Mouse (Mus musculus) neural tube, embryonic 13.5 days (tissue): Measurements from ENCODE around the gene Ptprd. TPM values are rescaled to one million over a fixed set of nuclear protein-coding genes. Genes with fewer than 3 reads are reported as not detected.

ENCODE experiments used
- ATAC-seq: fragments of 200-750 bp; cut with Nextera tagmentation; 2 replicates; pipeline ENCODE4 v1.8.0; 2017; ENCODE audit warnings: low read depth, mild to moderate bottlenecking, moderate TSS enrichment, moderate library complexity
- H3K27ac ChIP-seq: fragments of 300-500 bp; sonication (generic); replicated peaks from 2 replicates; pipeline ENCODE4 v1.5.1; 2015; ENCODE audit warnings: moderate library complexity, mild to moderate bottlenecking, inconsistent platforms
- H3K27me3 ChIP-seq: fragments of 300-500 bp; sonication (generic); 2 replicates; pipeline ENCODE4 v1.6.1; 2015; ENCODE audit warnings: mild to moderate bottlenecking, inconsistent platforms
- H3K36me3 ChIP-seq: fragments of 300-500 bp; sonication (generic); 2 replicates; pipeline ENCODE4 v1.6.1; 2015; ENCODE audit warnings: mild to moderate bottlenecking, inconsistent platforms
- H3K4me1 ChIP-seq: fragments of 300-500 bp; sonication (generic); replicated peaks from 2 replicates; pipeline ENCODE4 v1.6.1; 2015; ENCODE audit warnings: inconsistent platforms
- H3K4me2 ChIP-seq: fragments of 300-500 bp; sonication (generic); 2 replicates; pipeline ENCODE4 v1.6.1; 2015; ENCODE audit warnings: inconsistent platforms, mild to moderate bottlenecking, moderate library complexity
- H3K4me3 ChIP-seq: fragments of 300-500 bp; sonication (generic); 2 replicates; pipeline ENCODE4 v1.5.1; 2015; ENCODE audit warnings: mild to moderate bottlenecking, inconsistent platforms
- H3K9ac ChIP-seq: fragments of 300-500 bp; sonication (generic); 2 replicates; pipeline ENCODE4 v1.6.1; 2015; ENCODE audit warnings: moderate library complexity, mild to moderate bottlenecking, inconsistent platforms
- H3K9me3 ChIP-seq: fragments of 300-500 bp; sonication (generic); 2 replicates; pipeline ENCODE4 v1.6.1; 2016; ENCODE audit warnings: inconsistent platforms
- WGBS: fragments of 180-500 bp; shearing (Covaris S2); methylation state at CpG from one replicate; pipeline ENCODE4 v1.1.7; 2015; 5-methylcytosine and 5-hydroxymethylcytosine counted together
- polyA plus RNA-seq: library from polyadenylated mRNA; unstranded; fragments of >200 nt; fragmentation: Nextera tagmentation; extraction: Ambion mirVana; gene quantifications from 2 replicates; pipeline ENCODE4 v1.2.1, GENCODE M21; 2015

Gene Ptprd
- polyA plus RNA-seq, 1 experiment from 2014 or later = 86.5 TPM

- Histone ChIP-seq H3K4me2 (no peak overlapping the region), H3K4me3 (no peak overlapping the region), H3K27me3 (no peaks in the 10 kb centered on the region), H3K4me1 (no peaks in the 10 kb centered on the region), H3K27ac (no peak overlapping the region), H3K36me3 (no peaks in the 10 kb centered on the region), H3K9ac (no peak overlapping the region), H3K9me3 (no peaks in the 10 kb centered on the region)
- ATAC-seq = no peak
- WGBS = 87% methylated on average over 3 of the region's 3 CpGs
Measured at GRCm38 (mm10) chr4:77649615-77650325, 562.0 kb downstream of the Ptprd start.

- no peaks in the 10 kb centered on the region for H3K9me3 ChIP-seq
- no peaks in the 10 kb centered on the region for H3K36me3 ChIP-seq
- no peak overlapping the region for H3K4me2 ChIP-seq
- H3K4me3 ChIP-seq = no peak overlapping the region
- WGBS = 85% methylated on average over 2 of the region's 2 CpGs
- H3K27me3 ChIP-seq = no peaks in the 10 kb centered on the region
- ATAC-seq = no peak
- no peak overlapping the region for H3K27ac ChIP-seq
- no peak overlapping the region for H3K9ac ChIP-seq
- no peaks in the 10 kb centered on the region for H3K4me1 ChIP-seq
Measured at GRCm38 (mm10) chr4:77648911-77649310, 562.9 kb downstream of the Ptprd start.

DNA sequence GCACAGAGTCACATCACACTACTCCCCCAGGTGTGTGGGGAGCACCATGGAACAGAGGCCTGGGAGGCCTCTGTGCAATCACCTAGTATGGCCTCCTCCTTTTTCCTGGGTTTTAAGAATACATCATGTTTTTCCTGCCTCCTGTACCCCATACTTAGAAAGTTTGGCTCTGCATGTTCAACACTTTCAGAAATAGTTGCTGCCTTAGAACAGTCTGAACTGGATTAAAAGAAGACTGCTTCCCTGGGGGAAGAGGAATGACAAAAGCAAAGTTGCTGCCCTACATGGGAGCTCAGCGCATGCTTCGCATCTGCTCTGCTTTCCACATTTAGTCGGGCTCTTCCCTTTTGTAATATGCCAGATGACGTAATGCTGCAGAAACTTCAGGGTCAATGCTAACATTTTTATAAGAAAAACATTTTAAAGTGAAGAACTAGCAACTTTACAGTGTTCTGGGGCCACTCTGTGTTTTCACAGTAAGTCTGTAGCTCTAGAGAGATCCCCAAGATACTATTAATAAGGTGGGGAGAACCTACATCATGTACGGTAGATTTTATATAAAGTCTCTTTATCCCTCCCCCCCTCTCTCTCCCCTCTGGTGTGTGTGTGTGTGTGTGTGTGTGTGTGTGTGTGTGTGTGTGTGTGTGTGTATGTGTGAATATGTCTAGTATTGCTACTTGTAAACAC, 564.2 kb downstream of the Ptprd start:
- Histone ChIP-seq H3K4me2 (no peak overlapping the region), H3K36me3 (no peaks in the 10 kb centered on the region), H3K27ac (no peak overlapping the region), H3K9ac (no peak overlapping the region), H3K27me3 (no peaks in the 10 kb centered on the region), H3K9me3 (no peaks in the 10 kb centered on the region), H3K4me1 (no peaks in the 10 kb centered on the region), H3K4me3 (no peak overlapping the region)
- ATAC-seq = no peak
- 82% methylated on average over 5 of the region's 5 CpGs for WGBS

- no peaks in the 10 kb centered on the region for H3K36me3 ChIP-seq
- peaks cover 4% of the 10 kb centered on the region; the same call in 1 of the 2 replicates for H3K4me1 ChIP-seq
- H3K27me3 ChIP-seq = no peaks in the 10 kb centered on the region
- ATAC-seq = no peak
- no peak overlapping the region for H3K9ac ChIP-seq
- H3K4me2 ChIP-seq = no peak overlapping the region
- no peak overlapping the region for H3K27ac ChIP-seq
- no peak overlapping the region for H3K4me3 ChIP-seq
- H3K9me3 ChIP-seq = no peaks in the 10 kb centered on the region
Measured at GRCm38 (mm10) chr4:77644435-77644834, 567.3 kb downstream of the Ptprd start.

DNA sequence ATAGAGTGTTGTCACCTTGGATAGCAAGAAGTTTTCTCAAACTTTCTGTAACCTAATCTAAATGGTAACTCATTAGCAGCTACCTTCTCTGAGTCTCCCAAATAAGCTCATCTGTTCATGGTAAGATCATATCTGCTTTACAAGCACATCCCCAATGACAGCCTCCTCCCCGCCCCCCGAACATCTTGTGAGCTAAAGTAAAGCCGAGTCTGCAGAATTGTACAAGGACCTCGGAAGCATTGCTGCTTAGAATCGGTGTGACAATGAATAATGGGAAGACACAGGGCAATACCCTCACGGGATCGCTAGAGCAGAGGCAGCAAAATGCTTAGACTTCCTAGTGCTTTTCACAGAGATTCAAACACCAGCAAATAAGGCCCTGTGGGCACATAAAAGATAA, 571.7 kb downstream of the Ptprd start:
- H3K9ac ChIP-seq = no peak overlapping the region
- H3K27ac ChIP-seq = no peak overlapping the region
- no peak overlapping the region for H3K4me3 ChIP-seq
- H3K9me3 ChIP-seq = no peaks in the 10 kb centered on the region
- H3K27me3 ChIP-seq = no peaks in the 10 kb centered on the region
- H3K4me2 ChIP-seq = no peak overlapping the region
- WGBS = 51% methylated on average over 7 of the region's 7 CpGs
- ATAC-seq = peak; percentile 59; the same call in 1 of the 2 replicates
- H3K36me3 ChIP-seq = no peaks in the 10 kb centered on the region
- H3K4me1 ChIP-seq = peaks cover 4% of the 10 kb centered on the region; the same call in 1 of the 2 replicates

GRCm38 (mm10) chr4:77613129-77613528, 598.6 kb downstream of the Ptprd start:
- WGBS = 50% methylated on average over 1 of the region's 1 CpGs
- peak; percentile 72 for ATAC-seq
- Histone ChIP-seq H3K9me3 (no peaks in the 10 kb centered on the region), H3K36me3 (no peaks in the 10 kb centered on the region), H3K27me3 (no peaks in the 10 kb centered on the region), H3K4me1 (0 out of 2 replicates have a peak, but pooled peaks cover 3% of the 10 kb centered on the region), H3K9ac (no peak overlapping the region), H3K27ac (no peak overlapping the region), H3K4me3 (no peak overlapping the region), H3K4me2 (no peak overlapping the region)

- H3K4me1 ChIP-seq = no peaks in the 10 kb centered on the region
- no peaks in the 10 kb centered on the region for H3K36me3 ChIP-seq
- H3K9ac ChIP-seq = no peak overlapping the region
- 76% methylated on average over 1 of the region's 1 CpGs for WGBS
- H3K27ac ChIP-seq = no peak overlapping the region
- H3K27me3 ChIP-seq = no peaks in the 10 kb centered on the region
- H3K9me3 ChIP-seq = peaks cover 3% of the 10 kb centered on the region; the same call in 1 of the 2 replicates
- no peak overlapping the region for H3K4me2 ChIP-seq
- no peak for ATAC-seq
- no peak overlapping the region for H3K4me3 ChIP-seq
Measured at GRCm38 (mm10) chr4:77586624-77587023, 625.1 kb downstream of the Ptprd start.

DNA sequence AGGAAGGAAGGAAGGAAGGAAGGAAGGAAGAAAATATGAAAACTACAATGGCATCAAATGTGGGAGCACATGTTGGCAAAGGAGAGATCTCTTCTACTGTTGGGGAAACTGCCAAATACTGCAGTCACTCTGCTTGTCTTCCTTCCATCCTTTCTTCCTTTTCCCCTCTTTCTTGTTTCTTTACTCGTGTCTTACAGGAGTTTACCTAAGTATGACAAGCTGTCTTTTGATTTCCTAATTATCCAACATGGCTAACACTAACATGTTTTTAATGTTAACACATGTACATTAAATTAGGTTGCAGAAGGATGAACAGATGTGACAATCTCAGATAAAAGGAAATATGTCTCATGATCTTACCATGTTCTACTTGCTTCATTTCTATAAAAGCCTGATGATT, 625.5 kb downstream of the Ptprd start:
- 65% methylated on average over 1 of the region's 1 CpGs for WGBS

DNA sequence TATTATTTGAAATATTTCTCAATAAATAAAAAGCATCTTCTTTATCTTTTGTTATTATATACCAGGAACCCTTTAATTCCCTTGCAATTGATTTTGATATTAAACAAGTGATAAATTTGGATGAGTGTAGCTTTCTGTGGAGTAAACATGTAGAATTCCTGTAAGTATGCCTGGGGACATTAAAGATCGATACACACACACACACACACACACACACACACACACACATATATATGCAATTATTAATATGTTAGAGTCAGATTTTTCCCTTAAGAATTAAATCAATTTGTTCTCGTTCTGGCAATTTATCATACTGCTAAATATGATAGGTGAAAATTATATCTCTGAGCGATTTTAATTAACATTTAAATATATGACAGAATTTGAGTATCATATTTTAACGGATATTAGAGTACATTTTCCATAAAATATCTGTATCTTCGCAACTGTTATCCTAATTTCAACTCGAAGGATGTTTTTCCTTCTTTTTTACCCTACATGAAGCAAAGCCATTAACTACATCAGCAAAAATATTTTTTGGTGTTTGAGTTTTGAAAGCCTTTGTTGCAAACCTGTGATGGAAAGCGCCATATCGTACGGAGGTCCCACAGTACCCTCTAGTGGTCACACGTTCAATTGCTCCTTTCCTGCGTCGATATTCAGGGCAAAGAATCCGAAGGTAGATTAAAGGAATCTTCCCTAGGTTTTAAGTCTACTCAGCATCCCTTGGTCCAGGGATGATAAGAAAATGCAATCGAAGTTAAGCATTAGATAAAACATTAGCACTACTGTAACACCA, 653.2 kb downstream of the Ptprd start:
- Histone ChIP-seq H3K4me2 (no peak overlapping the region), H3K4me1 (no peaks in the 10 kb centered on the region), H3K9me3 (no peaks in the 10 kb centered on the region), H3K4me3 (no peak overlapping the region), H3K36me3 (no peaks in the 10 kb centered on the region), H3K27me3 (no peaks in the 10 kb centered on the region), H3K9ac (no peak overlapping the region), H3K27ac (no peak overlapping the region)
- 18% methylated on average over 14 of the region's 14 CpGs for WGBS
- peak; percentile 71 for ATAC-seq

More for the DNA sequence above, 625.5 kb downstream of the Ptprd start:
- no peak for ATAC-seq
- no peak overlapping the region for H3K4me2 ChIP-seq
- peaks cover 3% of the 10 kb centered on the region; the same call in 1 of the 2 replicates for H3K9me3 ChIP-seq
- no peak overlapping the region for H3K4me3 ChIP-seq
- H3K27ac ChIP-seq = no peak overlapping the region
- H3K9ac ChIP-seq = no peak overlapping the region
- no peaks in the 10 kb centered on the region for H3K36me3 ChIP-seq
- H3K27me3 ChIP-seq = no peaks in the 10 kb centered on the region
- no peaks in the 10 kb centered on the region for H3K4me1 ChIP-seq

DNA sequence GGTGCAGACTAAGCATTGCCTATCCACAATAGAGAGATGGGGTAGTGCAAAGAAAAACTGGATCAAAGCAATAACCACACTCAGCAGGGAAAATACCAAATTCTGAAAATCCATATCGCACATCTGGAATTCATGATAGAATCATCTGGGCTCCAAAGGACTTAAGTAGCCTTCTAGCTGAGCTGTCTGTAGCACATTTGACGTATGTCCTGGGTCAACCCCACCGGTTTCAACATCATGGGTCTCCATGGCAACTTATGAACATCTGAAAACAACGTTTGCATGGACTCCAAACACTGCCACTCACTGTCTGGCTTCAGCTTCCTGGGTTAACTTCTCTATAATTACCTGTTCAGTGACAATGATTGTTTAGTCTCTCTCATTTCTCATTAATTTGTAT, 655.9 kb downstream of the Ptprd start:
- Histone ChIP-seq H3K4me2 (no peak overlapping the region), H3K27me3 (no peaks in the 10 kb centered on the region), H3K36me3 (no peaks in the 10 kb centered on the region), H3K4me3 (no peak overlapping the region), H3K4me1 (no peaks in the 10 kb centered on the region), H3K9ac (no peak overlapping the region), H3K9me3 (no peaks in the 10 kb centered on the region), H3K27ac (no peak overlapping the region)
- ATAC-seq = no peak
- WGBS = 63% methylated on average over 4 of the region's 4 CpGs

GRCm38 (mm10) chr4:77537843-77538242, 673.9 kb downstream of the Ptprd start:
- ATAC-seq = peak; percentile 68; the same call in 1 of the 2 replicates
- peak overlapping the region; percentile 21 for H3K4me2 ChIP-seq
- no peak overlapping the region for H3K9ac ChIP-seq
- no peaks in the 10 kb centered on the region for H3K9me3 ChIP-seq
- no peaks in the 10 kb centered on the region for H3K36me3 ChIP-seq
- H3K27ac ChIP-seq = peak overlapping the region; percentile 78
- no peak overlapping the region for H3K4me3 ChIP-seq
- H3K4me1 ChIP-seq = peaks cover 13% of the 10 kb centered on the region
- WGBS = 38% methylated on average over 4 of the region's 4 CpGs
- no peaks in the 10 kb centered on the region for H3K27me3 ChIP-seq

GRCm38 (mm10) chr4:77537336-77537735, 674.4 kb downstream of the Ptprd start:
- H3K4me1 ChIP-seq = peaks cover 13% of the 10 kb centered on the region
- peak overlapping the region; percentile 78 for H3K27ac ChIP-seq
- no peak overlapping the region for H3K9ac ChIP-seq
- H3K9me3 ChIP-seq = no peaks in the 10 kb centered on the region
- H3K4me2 ChIP-seq = peak overlapping the region; percentile 21
- H3K27me3 ChIP-seq = no peaks in the 10 kb centered on the region
- 40% methylated on average over 5 of the region's 5 CpGs for WGBS
- no peak overlapping the region for H3K4me3 ChIP-seq
- peak; percentile 82 for ATAC-seq
- no peaks in the 10 kb centered on the region for H3K36me3 ChIP-seq
